Mouse (Mus musculus) forebrain, embryonic 15.5 days (tissue): ENCODE data around the gene Ms4a10. TPM values are rescaled to one million over a fixed set of nuclear protein-coding genes. Genes with fewer than 3 reads are reported as not detected.

Experiments used
- ATAC-seq: fragments of 200-750 bp; cut with Nextera tagmentation; replicated peaks from 2 replicates; pipeline ENCODE4 v1.8.0; 2017; ENCODE audit warnings: mild to moderate bottlenecking, moderate TSS enrichment, moderate library complexity
- H3K27ac ChIP-seq: fragments of 300-500 bp; sonication (generic); replicated peaks from 2 replicates; pipeline ENCODE4 v1.5.1; 2015; ENCODE audit warnings: mild to moderate bottlenecking, inconsistent platforms
- H3K27me3 ChIP-seq: fragments of 300-500 bp; sonication (generic); 2 replicates; pipeline ENCODE4 v1.6.1; 2015; ENCODE audit warnings: inconsistent platforms
- H3K36me3 ChIP-seq: fragments of 300-500 bp; sonication (generic); 2 replicates; pipeline ENCODE4 v1.6.1; 2015; ENCODE audit warnings: mild to moderate bottlenecking, inconsistent platforms
- H3K4me1 ChIP-seq: fragments of 300-500 bp; sonication (generic); 2 replicates; pipeline ENCODE4 v1.6.1; 2015; ENCODE audit warnings: inconsistent platforms
- H3K4me2 ChIP-seq: fragments of 300-500 bp; sonication (generic); replicated peaks from 2 replicates; pipeline ENCODE4 v1.6.1; 2015; ENCODE audit warnings: mild to moderate bottlenecking, inconsistent platforms
- H3K4me3 ChIP-seq: fragments of 300-500 bp; sonication (generic); 2 replicates; pipeline ENCODE4 v1.5.1; 2015; ENCODE audit warnings: mild to moderate bottlenecking, inconsistent platforms
- H3K9ac ChIP-seq: fragments of 300-500 bp; sonication (generic); replicated peaks from 2 replicates; pipeline ENCODE4 v1.6.1; 2015; ENCODE audit warnings: mild to moderate bottlenecking, inconsistent platforms
- H3K9me3 ChIP-seq: fragments of 300-500 bp; sonication (generic); 2 replicates; pipeline ENCODE4 v1.6.1; 2016; ENCODE audit warnings: inconsistent platforms
- WGBS: fragments of 180-500 bp; shearing (Covaris S2); methylation state at CpG from one replicate; pipeline ENCODE4 v1.1.7; 2015; ENCODE audit warnings: mixed read lengths; 5-methylcytosine and 5-hydroxymethylcytosine counted together
- polyA plus RNA-seq: library from polyadenylated mRNA; unstranded; fragments of >200 nt; fragmentation: Nextera tagmentation; extraction: Ambion mirVana; gene quantifications from 2 replicates; pipeline ENCODE4 v1.2.1, GENCODE M21; 2015

The Ms4a10 gene
- polyA plus RNA-seq = not detected in 2 replicates

DNA sequence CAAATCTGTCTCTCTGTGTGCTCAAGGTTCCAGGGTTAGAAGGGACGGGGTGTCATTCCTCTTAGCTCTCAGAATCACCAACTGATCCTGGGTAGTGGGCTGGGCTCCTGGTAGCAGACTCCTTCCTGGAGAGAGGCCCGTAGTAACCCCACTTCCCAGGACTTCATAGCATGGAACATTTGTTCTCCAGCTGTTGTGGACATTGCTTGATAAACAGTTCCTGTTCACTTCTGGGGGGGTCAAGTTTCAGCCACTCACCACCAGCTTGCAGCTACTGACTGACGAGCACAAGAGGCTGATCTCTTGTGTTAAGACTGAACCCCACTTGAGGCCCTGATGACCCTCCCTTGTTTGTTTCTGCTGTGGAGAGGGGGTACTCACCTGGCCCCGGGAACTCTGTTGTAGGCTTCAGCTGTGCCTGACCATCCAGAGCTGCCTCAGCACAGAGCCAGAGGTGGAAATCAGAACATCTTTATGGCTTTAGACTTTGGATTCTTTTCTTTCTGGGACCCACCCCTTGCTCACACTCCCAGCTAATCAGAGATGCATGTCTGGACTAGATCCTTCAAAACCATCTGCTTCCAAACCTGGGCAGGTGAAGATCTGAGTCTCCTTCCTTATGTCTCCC lies at the start of gene Ms4a10:
Gene Ms4a10 (minus strand): TSS at position 433 of the 628 bp plus-strand sequence.
- Histone ChIP-seq H3K9ac (no peak within 1 kb of the TSS), H3K9me3 (no peaks in the 10 kb centered on the region), H3K4me1 (no peaks in the 10 kb centered on the region), H3K27ac (no peak within 1 kb of the TSS), H3K4me2 (no peak within 1 kb of the TSS), H3K27me3 (no peaks in the 10 kb centered on the region), H3K36me3 (no peaks in the 10 kb centered on the region), H3K4me3 (no peak within 1 kb of the TSS)
- no peak for ATAC-seq
- WGBS = 69% methylated on average over 4 of the region's 4 CpGs

DNA sequence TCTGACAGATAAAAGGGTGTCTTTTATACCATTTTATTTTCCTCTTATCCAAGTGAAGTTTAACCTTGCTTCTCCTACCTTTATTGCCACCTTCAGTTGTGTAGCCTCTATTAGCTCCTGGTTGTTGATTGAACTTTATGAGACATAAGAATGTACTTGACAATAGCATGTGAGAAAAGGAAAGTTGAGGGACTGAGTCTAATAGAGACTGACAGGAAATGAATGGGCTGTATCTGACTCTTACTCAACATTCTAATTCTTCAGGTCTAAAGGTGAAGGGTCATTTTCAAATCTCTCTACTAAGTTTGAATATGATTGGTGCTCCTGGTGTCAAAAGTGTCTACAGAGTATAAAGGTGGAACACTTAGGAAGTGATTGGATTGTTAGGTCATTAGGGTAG lies 47.9 kb upstream of the Ms4a10 start:
- no peak overlapping the region for H3K9ac ChIP-seq
- no peaks in the 10 kb centered on the region for H3K36me3 ChIP-seq
- no peak overlapping the region for H3K4me2 ChIP-seq
- H3K27me3 ChIP-seq = no peaks in the 10 kb centered on the region
- no peak overlapping the region for H3K27ac ChIP-seq
- H3K4me1 ChIP-seq = no peaks in the 10 kb centered on the region
- H3K4me3 ChIP-seq = no peak overlapping the region
- H3K9me3 ChIP-seq = no peaks in the 10 kb centered on the region
- no peak for ATAC-seq

GRCm38 (mm10) chr19:11017891-11018290 lies 43.4 kb upstream of the Ms4a10 start, which contains the start of gene Ms4a18:
Gene Ms4a18 (minus strand): TSS chr19:11018031.
- Histone ChIP-seq H3K4me1 (no peaks in the 10 kb centered on the region), H3K27me3 (no peaks in the 10 kb centered on the region), H3K9ac (no peak within 1 kb of the TSS), H3K4me2 (no peak within 1 kb of the TSS), H3K36me3 (no peaks in the 10 kb centered on the region), H3K9me3 (no peaks in the 10 kb centered on the region), H3K4me3 (no peak within 1 kb of the TSS), H3K27ac (no peak within 1 kb of the TSS)
- 90% methylated on average over 3 of the region's 3 CpGs for WGBS
- ATAC-seq = no peak

DNA sequence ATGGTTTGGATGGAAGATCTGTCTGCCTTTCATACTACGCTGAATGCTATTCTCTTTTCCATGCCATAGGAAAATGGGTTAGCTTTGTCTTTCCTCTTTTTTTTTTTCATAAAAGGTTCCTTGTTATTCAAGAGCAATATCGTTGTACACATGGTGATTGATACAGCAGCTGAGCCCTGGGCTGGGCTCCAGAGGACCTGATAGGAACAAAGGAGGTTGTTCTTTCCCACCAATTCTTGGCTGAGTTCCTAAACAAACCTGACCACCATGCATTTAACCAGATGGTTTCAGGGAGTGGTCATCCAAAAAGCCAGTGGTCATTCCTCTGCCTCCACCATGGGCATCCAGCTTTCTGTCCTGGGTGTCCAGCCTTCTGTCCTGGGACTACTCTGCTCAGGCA lies 42.8 kb upstream of the Ms4a10 start:
- H3K36me3 ChIP-seq = no peaks in the 10 kb centered on the region
- H3K9me3 ChIP-seq = no peaks in the 10 kb centered on the region
- no peak overlapping the region for H3K4me2 ChIP-seq
- no peak overlapping the region for H3K27ac ChIP-seq
- no peaks in the 10 kb centered on the region for H3K4me1 ChIP-seq
- no peak overlapping the region for H3K4me3 ChIP-seq
- no peaks in the 10 kb centered on the region for H3K27me3 ChIP-seq
- H3K9ac ChIP-seq = no peak overlapping the region
- WGBS = 63% methylated on average over 2 of the region's 2 CpGs
- ATAC-seq = no peak

DNA sequence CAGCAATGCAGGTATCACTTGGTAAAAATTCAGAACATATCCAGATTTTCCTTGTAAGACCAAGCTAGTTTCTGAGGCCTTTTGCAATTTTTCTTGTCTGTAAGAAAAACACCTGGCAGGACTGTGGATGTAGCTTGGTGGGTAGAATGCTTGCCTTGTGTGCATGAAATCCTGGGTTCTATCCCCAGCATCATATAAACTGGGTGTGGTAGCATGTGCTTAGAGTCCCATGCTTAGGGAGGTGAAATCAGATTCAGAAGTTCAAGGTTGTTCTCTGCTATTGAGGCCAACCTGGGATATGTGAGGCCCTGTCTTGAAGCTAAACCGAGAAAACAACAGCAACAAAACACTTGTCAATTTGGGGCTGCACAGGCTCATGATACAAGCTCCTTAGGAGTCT lies 41.5 kb upstream of the Ms4a10 start:
- no peaks in the 10 kb centered on the region for H3K36me3 ChIP-seq
- no peak for ATAC-seq
- WGBS = 91% methylated on average over 1 of the region's 1 CpGs

GRCm38 (mm10) chr19:11015468-11015867 lies 41.0 kb upstream of the Ms4a10 start:
- Histone ChIP-seq H3K4me1 (no peaks in the 10 kb centered on the region), H3K36me3 (no peaks in the 10 kb centered on the region), H3K4me3 (no peak overlapping the region), H3K27me3 (no peaks in the 10 kb centered on the region), H3K27ac (no peak overlapping the region), H3K9me3 (no peaks in the 10 kb centered on the region), H3K4me2 (no peak overlapping the region), H3K9ac (no peak overlapping the region)
- no peak for ATAC-seq

More for the DNA sequence above, 41.5 kb upstream of the Ms4a10 start:
- Histone ChIP-seq H3K4me1 (no peaks in the 10 kb centered on the region), H3K9me3 (no peaks in the 10 kb centered on the region), H3K9ac (no peak overlapping the region), H3K27ac (no peak overlapping the region), H3K4me3 (no peak overlapping the region), H3K27me3 (no peaks in the 10 kb centered on the region), H3K4me2 (no peak overlapping the region)

- Histone ChIP-seq H3K4me3 (no peak within 1 kb of the TSS), H3K27ac (no peak within 1 kb of the TSS), H3K4me2 (no peak within 1 kb of the TSS), H3K9ac (no peak within 1 kb of the TSS), H3K27me3 (no peaks in the 10 kb centered on the region), H3K9me3 (no peaks in the 10 kb centered on the region), H3K4me1 (no peaks in the 10 kb centered on the region), H3K36me3 (no peaks in the 10 kb centered on the region)
- 84% methylated on average over 7 of the region's 7 CpGs for whole genome bisulfite sequencing
- ATAC-seq = no peak
These were observed 18.7 kb upstream of the Ms4a10 start, which contains the start of gene Ms4a15 for GRCm38 (mm10) chr19:10993150-10993549. Gene Ms4a15 (minus strand): TSS chr19:10993250.

- Histone ChIP-seq H3K27ac (no peak overlapping the region), H3K27me3 (no peaks in the 10 kb centered on the region), H3K4me2 (no peak overlapping the region), H3K4me1 (no peaks in the 10 kb centered on the region), H3K9ac (no peak overlapping the region), H3K9me3 (no peaks in the 10 kb centered on the region), H3K36me3 (no peaks in the 10 kb centered on the region), H3K4me3 (no peak overlapping the region)
- no peak for ATAC-seq
These were observed 17.4 kb upstream of the Ms4a10 start for GRCm38 (mm10) chr19:10991911-10992310.

GRCm38 (mm10) chr19:10990751-10991150 lies 16.3 kb upstream of the Ms4a10 start:
- Histone ChIP-seq H3K36me3 (no peaks in the 10 kb centered on the region), H3K4me3 (no peak overlapping the region), H3K9ac (no peak overlapping the region), H3K4me1 (no peaks in the 10 kb centered on the region), H3K27ac (no peak overlapping the region), H3K27me3 (no peaks in the 10 kb centered on the region), H3K9me3 (no peaks in the 10 kb centered on the region), H3K4me2 (no peak overlapping the region)
- WGBS = 75% methylated on average over 1 of the region's 1 CpGs
- ATAC-seq = no peak

- whole genome bisulfite sequencing = 91% methylated on average over 1 of the region's 1 CpGs
- H3K9ac ChIP-seq = no peak overlapping the region
- no peak for ATAC-seq
These were observed 14.1 kb upstream of the Ms4a10 start for GRCm38 (mm10) chr19:10988563-10988962.

DNA sequence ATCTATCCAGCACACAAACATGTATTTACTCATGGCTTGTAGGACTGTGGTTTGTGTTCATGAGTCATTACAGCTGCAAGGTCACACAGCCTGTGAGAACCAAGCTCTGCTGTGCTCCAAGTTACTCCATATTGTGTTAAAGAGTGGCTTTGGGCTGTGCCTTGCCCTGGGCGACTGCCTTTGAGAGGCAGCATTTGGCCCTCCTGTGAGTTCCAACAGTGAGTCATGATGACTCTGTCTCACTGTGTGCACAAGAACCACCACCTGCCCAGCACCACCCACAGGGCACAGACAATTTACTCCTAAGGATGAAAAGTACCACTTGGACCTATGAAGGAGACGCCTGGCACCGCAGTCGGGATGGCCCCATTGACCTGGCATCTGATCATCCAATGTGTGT lies 11.4 kb upstream of the Ms4a10 start:
- H3K4me1 ChIP-seq = no peaks in the 10 kb centered on the region
- no peak for ATAC-seq
- no peak overlapping the region for H3K4me2 ChIP-seq
- WGBS = 92% methylated on average over 4 of the region's 4 CpGs
- no peaks in the 10 kb centered on the region for H3K36me3 ChIP-seq
- H3K27ac ChIP-seq = no peak overlapping the region
- no peak overlapping the region for H3K4me3 ChIP-seq
- H3K9me3 ChIP-seq = no peaks in the 10 kb centered on the region
- H3K9ac ChIP-seq = no peak overlapping the region
- H3K27me3 ChIP-seq = no peaks in the 10 kb centered on the region

More at GRCm38 (mm10) chr19:10988563-10988962, 14.1 kb upstream of the Ms4a10 start:
- Histone ChIP-seq H3K27ac (no peak overlapping the region), H3K4me1 (no peaks in the 10 kb centered on the region), H3K36me3 (no peaks in the 10 kb centered on the region), H3K4me3 (no peak overlapping the region), H3K4me2 (no peak overlapping the region), H3K27me3 (no peaks in the 10 kb centered on the region), H3K9me3 (no peaks in the 10 kb centered on the region)

DNA sequence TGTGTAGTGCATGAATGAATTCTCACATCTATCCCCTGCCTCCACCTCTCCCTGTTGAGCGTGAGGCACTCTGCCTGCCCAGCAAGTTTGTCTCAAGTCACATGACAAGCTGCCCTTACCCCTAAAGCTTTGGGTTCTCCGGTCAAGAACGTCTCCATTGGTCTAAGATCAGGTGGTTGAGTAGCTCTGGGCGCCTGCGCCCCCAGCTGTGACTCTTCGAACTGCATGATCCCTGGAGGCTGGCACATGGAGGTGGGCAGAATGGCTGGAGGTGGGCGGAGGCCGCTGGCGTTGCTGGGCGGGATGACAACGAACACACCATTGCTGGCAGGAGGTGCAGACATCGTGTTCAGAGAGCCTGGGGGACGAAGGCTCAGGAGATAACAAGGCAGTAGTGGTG lies 10.1 kb upstream of the Ms4a10 start:
- ATAC-seq = no peak
- no peaks in the 10 kb centered on the region for H3K4me1 ChIP-seq
- no peaks in the 10 kb centered on the region for H3K9me3 ChIP-seq
- no peaks in the 10 kb centered on the region for H3K36me3 ChIP-seq
- H3K9ac ChIP-seq = no peak overlapping the region
- WGBS = 77% methylated on average over 13 of the region's 13 CpGs
- H3K4me2 ChIP-seq = no peak overlapping the region
- H3K4me3 ChIP-seq = no peak overlapping the region
- H3K27ac ChIP-seq = no peak overlapping the region
- no peaks in the 10 kb centered on the region for H3K27me3 ChIP-seq

GRCm38 (mm10) chr19:10983146-10983545 lies 8.7 kb upstream of the Ms4a10 start:
- no peaks in the 10 kb centered on the region for H3K27me3 ChIP-seq
- ATAC-seq = no peak
- no peaks in the 10 kb centered on the region for H3K9me3 ChIP-seq
- 21% methylated on average over 14 of the region's 14 CpGs for WGBS
- no peak overlapping the region for H3K27ac ChIP-seq
- H3K4me3 ChIP-seq = no peak overlapping the region
- no peaks in the 10 kb centered on the region for H3K36me3 ChIP-seq
- no peaks in the 10 kb centered on the region for H3K4me1 ChIP-seq
- H3K9ac ChIP-seq = no peak overlapping the region
- H3K4me2 ChIP-seq = no peak overlapping the region
